Mouse (Mus musculus) c-Kit-positive CD71-positive TER-119-positive erythroid progenitor cells, embryonic 14.5 days (primary cell): ENCODE measurements around the gene Mcfd2.

Source experiments
- DNase-seq: peaks from one replicate; pipeline ENCODE4 v3.0.0-alpha.2; 2013; ENCODE audit warnings: low spot score

The Mcfd2 gene

GRCm38 (mm10) chr17:87236725-87237650, 28.7 kb downstream of the Mcfd2 start:
- no peak for DNase-seq

- no peak for DNase-seq
These were observed 30.7 kb downstream of the Mcfd2 start for GRCm38 (mm10) chr17:87235019-87235418.

- DNase-seq = no peak
These were observed 37.9 kb downstream of the Mcfd2 start for GRCm38 (mm10) chr17:87227878-87228277.

- DNase-seq = no peak
These were observed 39.6 kb downstream of the Mcfd2 start for GRCm38 (mm10) chr17:87226079-87226640.

- DNase-seq = no peak
These were observed 40.4 kb downstream of the Mcfd2 start for GRCm38 (mm10) chr17:87225384-87225783.

- DNase-seq = no peak
These were observed 41.3 kb downstream of the Mcfd2 start for GRCm38 (mm10) chr17:87224461-87224860.

- no peak for DNase-seq
These were observed 46.3 kb downstream of the Mcfd2 start for GRCm38 (mm10) chr17:87219456-87219855.

- DNase-seq = no peak
These were observed 51.2 kb downstream of the Mcfd2 start for GRCm38 (mm10) chr17:87214523-87214922.

GRCm38 (mm10) chr17:87210525-87210924, 55.2 kb downstream of the Mcfd2 start:
- no peak for DNase-seq

- DNase-seq = no peak
These were observed 58.9 kb downstream of the Mcfd2 start for GRCm38 (mm10) chr17:87206885-87207284.
